Mouse (Mus musculus) bone marrow, adult 2 months (tissue): ENCODE measurements around the gene Vrk2. TPM values are rescaled to one million over a fixed set of nuclear protein-coding genes. Genes with fewer than 3 reads are reported as not detected.

Source experiments
- H3K27ac ChIP-seq: fragments of 200-500 bp; 2 replicates; pipeline ENCODE4 v1.5.1; 2012; ENCODE audit warnings: low read depth, mild to moderate bottlenecking, control low read depth, inconsistent platforms, low read length; ENCODE audit not compliant: control insufficient read depth, poor library complexity, insufficient read depth
- H3K4me1 ChIP-seq: fragments of 200-500 bp; 2 replicates; pipeline ENCODE4 v1.6.1; 2011; ENCODE audit warnings: low read length; ENCODE audit not compliant: control insufficient read depth, insufficient read depth
- H3K4me3 ChIP-seq: fragments of 200-500 bp; replicated peaks from 2 replicates; pipeline ENCODE3; 2011; ENCODE audit warnings: mild to moderate bottlenecking, low read depth, low read length, control low read depth; ENCODE audit not compliant: control insufficient read depth
- CTCF ChIP-seq: fragments of 200-500 bp; IDR thresholded peaks from 2 replicates; pipeline ENCODE4 v1.5.1; 2011; ENCODE audit warnings: low read length, control low read depth; ENCODE audit not compliant: control insufficient read depth, insufficient read depth
- POLR2A ChIP-seq: fragments of 200-500 bp; IDR thresholded peaks from 2 replicates; pipeline ENCODE4 v1.6.1; 2011; ENCODE audit warnings: low read depth, mild to moderate bottlenecking, control low read depth, low read length, borderline replicate concordance; ENCODE audit not compliant: control insufficient read depth
- WGBS: fragments of 180-500 bp; shearing (Covaris S2); methylation state at CpG from one replicate; pipeline ENCODE4 v1.1.7; 2018; 5-methylcytosine and 5-hydroxymethylcytosine counted together
- polyA plus RNA-seq: library from polyadenylated mRNA; stranded (reverse); fragments of >200 nt; gene quantifications from 2 replicates; pipeline ENCODE4 v1.2.4, GENCODE M21; 2011; ENCODE audit warnings: low replicate concordance; ENCODE audit not compliant: missing spikeins, insufficient read depth, insufficient read length

Gene Vrk2
- polyA plus RNA-seq, 1 experiment: 21.7 TPM

DNA sequence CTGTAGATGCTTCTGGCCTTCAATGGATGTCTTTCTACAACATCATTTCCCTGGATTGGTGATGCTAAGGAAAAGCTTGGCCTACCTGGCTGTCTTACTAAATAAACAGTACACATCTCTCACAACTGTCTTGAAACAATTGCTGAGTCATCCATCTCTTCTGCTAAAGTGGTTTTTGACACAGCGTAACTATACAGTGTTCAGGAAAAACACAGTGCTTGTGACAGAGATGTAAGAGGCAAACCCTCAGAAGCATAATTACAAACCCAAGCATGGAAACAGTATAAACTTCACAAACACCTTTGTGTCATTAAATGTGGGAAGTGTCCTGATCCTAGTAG lies 6.6 kb downstream of the Vrk2 start:
- 60% methylated on average over 1 of the region's 1 CpGs for WGBS
- peak overlapping the region; percentile 1; the same call in 1 of the 2 replicates for H3K27ac ChIP-seq
- H3K4me1 ChIP-seq: peaks cover 5% of the 10 kb centered on the region; the same call in 1 of the 2 replicates
- H3K4me3 ChIP-seq: no peak overlapping the region
- TF ChIP-seq POLR2A: no peak
- no peak for TF ChIP-seq CTCF

DNA sequence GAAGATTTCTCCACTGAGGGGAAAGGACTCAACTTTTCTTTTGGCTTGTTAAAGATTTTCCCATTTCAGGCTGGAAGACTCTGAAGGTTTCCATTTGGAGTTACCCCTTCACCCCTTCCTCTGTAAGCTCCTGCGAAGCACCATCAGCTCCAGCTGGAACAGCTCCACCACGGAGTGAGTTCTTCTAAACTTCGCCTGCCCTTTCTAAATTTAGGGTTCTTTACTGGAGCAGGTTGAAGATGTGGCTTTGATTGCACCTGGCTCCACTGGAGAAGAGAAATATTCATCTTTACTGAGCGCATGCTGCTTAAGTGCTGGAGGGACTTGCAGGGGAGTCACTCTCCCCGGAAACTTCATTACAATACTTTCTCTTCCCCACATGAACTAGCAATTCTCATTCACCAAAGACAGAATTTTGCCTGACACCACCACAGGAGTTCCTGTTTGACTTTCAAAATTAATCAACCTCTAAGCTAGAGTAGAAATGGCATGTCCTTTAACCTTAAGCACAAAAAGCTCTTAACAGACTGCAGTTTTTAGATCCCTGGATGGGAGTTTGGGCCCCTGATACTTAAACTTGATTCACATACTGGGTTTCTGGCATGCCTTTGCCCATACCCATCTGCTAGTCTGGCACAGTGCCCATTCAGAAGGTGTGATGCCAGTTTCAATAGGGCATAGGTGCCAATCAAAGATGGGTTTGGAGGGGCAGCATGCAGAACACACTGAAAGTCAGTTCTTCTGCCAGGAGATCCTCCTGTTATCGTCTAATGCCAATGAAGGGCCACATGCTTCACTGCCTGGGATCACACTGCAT lies 7.2 kb downstream of the Vrk2 start:
- no peak for TF ChIP-seq POLR2A
- no peak for TF ChIP-seq CTCF
- Histone ChIP-seq H3K4me3 (no peak overlapping the region), H3K4me1 (peaks cover 5% of the 10 kb centered on the region; the same call in 1 of the 2 replicates), H3K27ac (peak overlapping the region; percentile 35; the same call in 1 of the 2 replicates)
- 18% methylated on average over 6 of the region's 6 CpGs for WGBS

DNA sequence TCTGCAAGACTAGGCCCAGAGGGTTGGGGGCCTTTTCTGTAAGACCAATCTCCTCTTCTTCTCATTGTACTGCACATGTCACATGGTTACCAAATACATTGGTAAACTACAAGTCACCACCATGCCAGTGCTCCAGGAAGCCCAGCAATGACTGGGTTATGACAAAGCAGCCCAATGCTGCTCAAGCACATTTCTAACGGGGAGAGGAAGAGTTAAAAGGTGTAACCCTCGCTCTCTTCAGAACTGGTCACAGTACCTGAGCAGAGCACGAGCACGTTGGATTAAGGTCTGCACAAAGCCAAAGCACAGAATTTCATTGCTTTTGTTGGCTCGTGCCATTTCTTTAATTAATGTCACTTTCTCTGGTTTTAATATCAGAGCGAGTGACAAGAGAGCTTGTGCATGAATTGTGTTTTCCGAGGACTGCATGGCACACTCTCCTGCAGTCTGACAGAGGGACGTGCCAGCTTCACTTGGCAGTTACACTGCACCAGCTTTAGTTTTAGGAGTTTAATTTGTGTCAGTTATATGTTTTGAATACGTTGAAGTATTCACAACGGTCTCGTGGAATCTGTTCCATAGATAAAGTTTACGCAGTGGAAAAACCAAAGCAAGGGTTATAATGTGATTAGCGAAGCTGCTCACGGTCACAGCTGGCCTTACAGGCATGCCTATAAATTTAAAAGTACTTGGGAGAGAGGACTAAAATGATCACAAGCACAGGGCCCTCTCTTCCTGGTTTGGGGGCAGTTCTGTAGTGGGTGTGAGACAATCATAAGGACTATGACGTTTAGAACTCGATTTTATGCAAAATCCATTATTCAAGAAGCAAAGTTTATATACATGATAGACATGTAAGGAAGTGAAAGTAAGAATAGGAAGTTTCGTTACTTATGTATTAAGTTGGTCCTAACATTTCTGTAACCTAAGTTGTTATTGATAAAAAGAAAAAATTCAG lies 8.1 kb downstream of the Vrk2 start:
- WGBS: 59% methylated on average over 17 of the region's 17 CpGs
- Histone ChIP-seq H3K4me3 (no peak overlapping the region), H3K27ac (no peak overlapping the region), H3K4me1 (peaks cover 5% of the 10 kb centered on the region; the same call in 1 of the 2 replicates)
- TF ChIP-seq POLR2A (no peak), CTCF (no peak)

DNA sequence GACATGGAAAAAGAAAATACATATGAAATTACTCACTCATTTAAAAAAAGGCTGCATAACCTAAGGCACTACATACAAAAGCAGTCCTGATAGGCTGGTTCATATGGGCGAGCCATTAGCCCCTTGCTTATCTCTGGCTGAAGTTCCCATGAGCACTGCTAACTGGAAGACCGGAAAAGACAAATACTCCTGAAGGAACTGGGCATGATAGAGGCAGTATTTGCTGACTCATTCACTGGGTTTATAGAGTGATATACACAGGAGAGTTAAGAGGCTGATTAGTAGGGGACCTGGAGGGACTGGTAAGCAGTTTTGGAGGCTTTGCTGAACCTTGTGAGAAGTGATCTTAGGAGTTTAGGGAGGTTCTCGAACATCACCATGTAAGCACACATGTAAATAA lies 42.2 kb downstream of the Vrk2 start:
- 80% methylated on average over 3 of the region's 3 CpGs for WGBS
- no peak overlapping the region for H3K27ac ChIP-seq
- no peaks in the 10 kb centered on the region for H3K4me1 ChIP-seq
- TF ChIP-seq POLR2A (no peak), CTCF (no peak)
- no peak overlapping the region for H3K4me3 ChIP-seq

DNA sequence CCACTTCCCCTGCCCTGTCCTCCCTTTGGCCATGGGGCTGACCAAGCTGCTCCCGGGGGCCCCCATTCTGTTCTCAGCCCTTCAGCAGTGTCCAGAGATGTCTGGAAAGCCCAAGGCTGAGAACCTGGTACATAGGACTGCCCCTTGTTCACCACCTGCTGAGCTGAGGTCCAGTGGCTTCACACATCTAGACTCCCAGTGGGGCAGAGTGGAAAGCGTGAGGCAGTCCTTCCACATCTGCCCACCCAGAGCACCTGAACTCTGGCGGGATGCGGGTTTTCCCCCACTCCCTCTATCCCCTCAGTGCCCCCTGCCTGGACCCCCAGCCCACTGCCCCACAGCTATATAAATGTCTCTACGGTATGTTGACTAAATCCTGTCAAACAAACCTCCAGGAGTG lies 56.0 kb downstream of the Vrk2 start:
- Histone ChIP-seq H3K27ac (no peak overlapping the region), H3K4me1 (no peaks in the 10 kb centered on the region; the same call in 1 of the 2 replicates), H3K4me3 (no peak overlapping the region)
- TF ChIP-seq CTCF: no peak
- no peak for TF ChIP-seq POLR2A
- 96% methylated on average over 5 of the region's 5 CpGs for WGBS

DNA sequence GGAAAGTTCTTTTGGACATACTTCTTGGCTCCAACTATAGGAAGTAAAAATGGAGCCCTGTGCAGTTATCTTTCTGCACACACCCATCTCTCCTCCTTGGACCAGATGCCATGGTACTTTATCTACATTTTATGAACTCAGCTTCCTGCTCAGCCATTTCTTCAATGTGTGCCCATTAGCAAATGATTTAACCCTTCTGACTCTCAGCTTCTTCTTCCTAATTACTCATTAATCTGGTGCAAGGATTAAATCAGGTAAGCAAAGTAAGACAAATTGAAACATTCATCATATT lies 60.0 kb downstream of the Vrk2 start:
- Histone ChIP-seq H3K4me3 (no peak overlapping the region), H3K4me1 (no peaks in the 10 kb centered on the region; the same call in 1 of the 2 replicates), H3K27ac (no peak overlapping the region)
- TF ChIP-seq CTCF: no peak
- no peak for TF ChIP-seq POLR2A

DNA sequence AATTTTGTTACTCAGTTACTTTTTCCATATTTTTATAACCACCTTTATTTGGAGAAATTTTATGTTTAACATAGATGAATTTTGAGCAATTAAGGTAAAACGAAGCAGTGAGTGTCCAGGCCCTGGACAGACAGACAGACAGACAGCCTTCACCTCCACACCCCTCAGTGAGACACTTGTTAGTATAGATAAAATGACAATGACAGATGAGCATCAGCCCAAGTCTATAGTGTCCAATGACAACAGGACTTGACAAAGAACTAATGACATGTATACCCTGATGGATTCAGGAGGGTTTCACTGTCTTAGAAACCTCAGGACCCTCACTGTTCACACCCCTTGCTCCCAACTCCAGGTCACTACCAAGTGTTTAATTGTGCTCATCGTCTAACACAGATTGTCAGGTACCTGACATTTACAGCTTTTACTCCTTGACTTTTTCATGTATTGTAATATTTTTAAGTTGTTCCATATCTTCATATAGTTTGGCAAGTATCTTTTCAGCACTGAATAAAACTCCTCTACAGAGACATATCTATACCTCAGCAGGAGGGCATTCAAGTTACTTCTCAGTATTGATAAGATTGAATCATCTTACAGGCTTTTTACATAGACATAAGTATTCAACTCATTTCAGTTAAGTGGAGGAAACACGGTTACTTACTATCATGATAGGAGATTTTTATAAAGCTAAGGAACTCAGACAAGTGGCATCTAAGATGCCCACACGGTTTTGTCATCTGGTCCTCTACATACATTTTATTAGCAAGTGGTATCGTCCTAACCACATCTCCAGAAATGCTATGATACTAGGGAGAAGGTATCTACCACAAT lies 60.6 kb downstream of the Vrk2 start:
- H3K4me1 ChIP-seq: no peaks in the 10 kb centered on the region; the same call in 1 of the 2 replicates
- WGBS: 59% methylated on average over 5 of the region's 5 CpGs
- no peak overlapping the region for H3K4me3 ChIP-seq
- TF ChIP-seq CTCF (no peak), POLR2A (no peak)
- H3K27ac ChIP-seq: no peak overlapping the region
